Mouse (Mus musculus) skeletal muscle tissue, adult 2 months (tissue): ENCODE measurements at regions not wholly inside any gene's neighbourhood (a gene's known extent, or its start where the extent isn't known, plus 50 kb on each side); places are given as distances from the start of the nearest gene placed in this dataset.
"Not testable (repeated sequence)": the region's sequence is repeated elsewhere in the genome, so short reads cannot be mapped to it uniquely, and the experiment has no call there.

ENCODE experiments used
- DNase-seq: peaks from one replicate; pipeline ENCODE4 v3.0.0-alpha.2; 2012; ENCODE audit warnings: low read depth, low spot score

DNA sequence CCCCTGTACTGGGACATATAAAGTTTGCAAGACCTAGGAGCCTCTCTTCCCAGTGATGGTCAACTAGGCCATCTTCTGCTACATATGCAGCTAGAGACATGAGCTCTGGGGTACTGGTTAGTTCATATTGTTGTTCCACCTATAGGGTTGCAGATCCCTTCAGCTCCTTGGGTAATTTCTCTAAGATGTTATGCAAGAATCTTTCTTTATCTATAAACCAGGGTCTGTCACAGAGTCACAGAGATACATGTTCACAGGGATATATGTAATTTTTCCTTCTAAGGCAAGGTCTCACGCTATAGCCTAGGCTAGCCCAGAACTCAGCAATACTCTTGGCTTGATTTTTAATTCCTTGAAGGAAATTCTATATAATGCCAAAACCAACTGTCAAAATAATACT lies 56.9 kb downstream of the Zfp36l1 start:
- not testable (repeated sequence) for DNase-seq

DNA sequence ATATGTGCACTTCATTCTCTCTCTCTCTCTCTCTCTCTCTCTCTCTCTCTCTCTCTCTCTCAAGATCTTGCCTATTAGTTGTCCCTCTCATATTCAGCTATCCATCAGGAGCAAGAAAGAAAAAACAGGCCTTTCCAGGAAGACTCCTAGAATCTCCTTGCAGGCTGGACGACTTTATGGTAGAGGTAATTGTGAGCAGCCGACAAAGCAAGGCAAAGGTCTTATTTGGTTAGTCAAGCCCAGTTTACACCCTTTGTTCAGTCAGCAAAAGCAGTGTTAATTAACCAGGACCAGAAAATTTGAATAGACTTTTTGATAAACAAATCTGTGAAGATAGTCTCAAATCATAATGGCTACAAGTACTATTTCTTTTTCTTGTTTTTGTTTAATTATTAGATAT lies 57.4 kb downstream of the Zfp36l1 start:
- no peak for DNase-seq

DNA sequence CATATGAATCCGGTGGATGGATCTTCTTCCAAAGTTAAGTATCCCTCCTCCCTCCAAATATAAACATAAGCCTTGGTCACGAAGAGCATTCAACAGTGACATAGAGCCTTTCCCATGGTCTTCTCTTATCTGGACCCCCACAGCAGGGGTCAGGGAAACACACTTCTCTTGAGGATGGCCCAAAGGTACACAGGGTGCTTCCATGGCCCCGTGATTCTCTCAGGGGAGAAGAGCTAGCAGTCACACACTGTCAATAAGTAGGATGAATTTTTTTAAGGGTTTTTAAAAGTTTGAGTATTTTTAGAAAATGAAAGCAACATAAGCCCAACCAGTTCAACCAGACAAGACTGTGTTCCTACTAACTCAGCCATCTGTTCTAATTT lies 58.2 kb downstream of the Zfp36l1 start:
- no peak for DNase-seq

DNA sequence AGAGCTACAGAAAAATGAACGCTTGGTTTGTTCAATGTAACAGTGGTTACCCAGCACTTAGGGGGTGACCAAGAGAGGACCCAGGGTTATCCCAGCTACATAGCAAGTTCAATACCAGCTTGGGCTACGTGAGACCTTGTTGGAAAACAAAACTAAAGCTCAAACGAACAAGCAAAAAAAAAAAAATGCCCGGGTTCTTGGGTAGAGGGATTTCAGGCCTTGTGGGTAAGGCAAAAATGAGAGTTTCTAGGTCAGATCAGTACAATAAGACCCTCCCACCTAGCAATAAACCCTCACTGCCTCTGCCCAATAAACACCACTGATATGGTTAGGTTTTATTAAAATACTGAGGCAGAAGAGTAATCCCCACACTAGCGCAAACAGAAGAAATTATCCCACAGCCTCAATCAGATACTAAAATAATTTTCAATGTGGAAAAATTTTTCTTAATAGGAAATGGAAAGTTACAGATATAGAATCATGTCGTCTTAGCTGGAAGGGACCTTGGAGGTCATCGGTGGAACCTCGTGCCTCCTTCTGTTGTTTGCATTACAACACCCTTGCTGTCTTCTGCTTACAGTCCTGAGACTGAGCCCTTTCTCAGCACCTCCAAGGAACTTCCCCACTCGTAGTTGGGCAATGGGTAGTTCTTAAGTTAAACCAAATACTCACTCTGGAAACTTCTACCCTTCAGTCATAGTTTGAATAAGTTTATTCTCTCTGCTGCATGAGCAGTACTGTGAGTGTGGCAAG lies 58.7 kb downstream of the Zfp36l1 start:
- DNase-seq = no peak

DNA sequence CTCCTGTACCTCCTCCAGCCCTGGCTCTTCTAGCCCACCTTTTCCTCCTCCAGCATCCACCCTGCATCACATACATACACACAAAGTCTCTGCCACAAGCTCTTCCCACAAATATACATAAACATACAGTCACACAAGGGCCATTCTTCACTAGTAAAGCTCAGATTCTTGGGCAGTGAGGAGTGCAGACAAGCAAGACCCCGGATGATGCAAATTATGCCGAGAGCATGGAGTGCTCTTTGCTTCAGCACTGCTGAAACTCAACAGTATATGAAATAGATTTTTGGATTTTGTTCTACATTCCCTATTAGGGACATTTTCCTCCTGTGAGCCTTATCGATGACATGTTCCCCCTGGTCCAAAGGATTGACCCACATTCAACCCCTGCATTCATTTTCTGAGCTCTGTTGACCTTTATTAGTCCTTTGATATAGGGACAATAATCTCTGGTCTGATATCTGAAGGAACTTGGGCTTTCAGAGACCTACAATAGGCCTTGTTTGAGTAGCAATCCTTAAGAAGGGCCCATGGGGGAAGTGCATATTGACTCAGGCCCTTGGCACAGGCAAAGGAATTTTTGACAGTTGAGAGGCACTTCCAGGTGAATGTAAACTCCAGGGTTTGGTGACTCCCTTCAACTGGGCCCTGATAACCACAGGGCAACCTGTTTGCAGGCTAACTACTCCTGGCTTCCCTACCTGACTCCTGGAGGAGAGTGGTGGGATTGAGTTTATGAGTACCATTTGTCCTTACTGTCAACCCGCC lies 64.4 kb downstream of the Zfp36l1 start:
- DNase-seq = no peak

DNA sequence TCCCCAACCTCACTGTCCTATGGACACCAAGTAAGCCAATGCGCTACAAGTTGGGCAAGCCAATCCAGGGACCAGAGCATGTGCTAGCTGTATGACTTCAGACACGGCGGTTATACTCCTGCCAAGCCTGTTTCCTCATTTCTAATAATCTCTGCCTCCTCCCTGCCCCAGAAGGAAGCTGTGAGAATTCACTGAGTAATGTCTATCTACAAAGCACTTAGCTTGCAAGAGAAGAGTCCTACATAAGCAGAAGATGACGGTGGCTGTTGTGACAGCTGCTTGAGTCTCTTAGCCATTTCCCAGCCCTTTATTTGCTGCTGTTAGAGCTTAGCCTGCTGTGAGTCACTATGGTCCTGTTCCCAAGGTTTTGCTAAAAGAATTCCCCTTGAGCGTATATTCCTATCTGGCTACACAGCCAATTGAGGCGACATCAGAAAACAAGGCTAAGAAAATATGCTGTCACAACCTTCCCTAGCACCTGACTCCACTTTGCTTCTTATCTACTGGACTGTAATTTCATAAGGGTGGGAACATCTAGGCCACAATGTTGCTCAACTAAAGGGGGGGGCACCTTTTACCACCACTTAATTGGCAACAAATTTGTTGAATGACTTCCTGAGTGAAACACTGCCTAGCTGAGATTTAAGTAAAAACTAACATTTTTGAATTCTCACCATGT lies 66.0 kb downstream of the Zfp36l1 start:
- DNase-seq = peak; percentile 53

DNA sequence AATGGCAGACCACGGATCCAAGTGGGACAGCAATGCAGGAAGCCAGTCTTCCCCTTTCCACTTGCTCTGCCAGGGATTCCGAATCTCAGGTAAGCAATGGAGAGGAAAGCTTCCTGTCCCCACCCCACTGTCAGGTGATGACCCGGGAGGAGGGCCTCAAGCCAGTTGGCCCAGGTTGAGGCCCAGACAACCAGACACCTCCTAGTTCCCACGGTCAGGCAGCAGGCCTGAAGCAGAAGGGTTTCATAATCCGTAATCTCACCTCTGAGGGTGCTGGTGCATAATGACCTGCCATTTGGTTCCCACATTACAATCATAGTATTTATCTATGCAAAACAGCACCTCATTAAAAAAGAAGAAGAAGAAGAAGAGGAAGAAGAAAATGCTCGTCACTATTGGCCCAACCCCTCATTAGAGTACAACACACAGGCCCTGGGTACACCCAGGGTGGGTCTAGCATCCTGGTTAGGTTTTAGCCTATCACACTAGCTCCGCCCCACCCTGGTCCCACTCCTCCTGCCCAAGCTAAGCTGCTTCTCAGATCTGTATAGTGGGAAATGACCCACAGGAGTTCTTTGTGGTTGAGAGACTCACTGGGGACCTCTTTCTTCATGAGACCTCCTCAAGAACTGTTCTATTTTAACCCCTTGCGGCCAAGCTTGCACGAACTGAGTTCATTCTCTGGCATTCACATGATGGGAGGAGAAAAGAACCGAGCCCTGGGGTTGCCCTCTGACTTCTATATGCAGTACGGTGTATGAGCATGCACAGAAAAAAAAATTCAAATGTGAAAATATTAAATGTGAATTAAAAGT lies 71.1 kb downstream of the Zfp36l1 start:
- DNase-seq = peak; percentile 70

DNA sequence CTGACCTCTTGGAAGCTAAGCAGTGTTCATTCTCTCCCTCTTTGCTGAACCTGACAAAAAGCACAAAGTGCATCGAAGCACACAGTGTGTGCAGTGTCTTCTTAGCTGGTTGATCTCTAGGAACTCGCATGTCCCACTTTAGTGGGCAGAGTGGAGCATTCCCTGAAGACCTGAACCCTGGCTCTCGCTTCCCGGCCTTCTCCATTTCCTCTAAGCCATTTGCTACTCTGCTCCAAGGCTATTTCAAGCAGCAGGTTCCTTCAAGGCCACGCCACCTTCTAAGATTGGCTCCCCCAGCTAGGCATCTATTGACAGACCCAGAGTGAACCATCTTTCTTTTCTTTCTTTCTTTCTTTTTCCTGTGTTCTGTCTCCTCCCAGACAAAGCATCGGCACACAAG lies 71.8 kb downstream of the Zfp36l1 start:
- DNase-seq = peak; percentile 56

DNA sequence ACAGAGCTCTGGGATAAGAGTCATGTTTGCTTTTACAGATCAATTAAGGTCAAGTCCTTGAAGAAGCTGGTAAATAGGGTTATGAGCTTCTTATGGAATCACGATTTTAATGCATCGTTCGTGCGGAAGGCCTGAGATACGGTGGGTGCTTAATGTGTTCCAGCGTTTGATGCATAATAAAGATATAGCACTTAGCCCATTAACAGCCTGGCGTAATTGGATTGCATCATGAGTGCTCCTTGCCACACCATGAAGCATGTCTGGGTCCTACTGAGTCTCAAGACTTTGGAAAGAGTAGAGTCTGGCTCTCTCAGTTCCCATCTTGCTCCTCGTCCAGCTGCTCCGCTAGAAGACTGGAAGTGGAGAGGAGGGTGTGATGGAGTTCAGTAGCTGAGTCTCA lies 72.6 kb downstream of the Zfp36l1 start:
- no peak for DNase-seq

DNA sequence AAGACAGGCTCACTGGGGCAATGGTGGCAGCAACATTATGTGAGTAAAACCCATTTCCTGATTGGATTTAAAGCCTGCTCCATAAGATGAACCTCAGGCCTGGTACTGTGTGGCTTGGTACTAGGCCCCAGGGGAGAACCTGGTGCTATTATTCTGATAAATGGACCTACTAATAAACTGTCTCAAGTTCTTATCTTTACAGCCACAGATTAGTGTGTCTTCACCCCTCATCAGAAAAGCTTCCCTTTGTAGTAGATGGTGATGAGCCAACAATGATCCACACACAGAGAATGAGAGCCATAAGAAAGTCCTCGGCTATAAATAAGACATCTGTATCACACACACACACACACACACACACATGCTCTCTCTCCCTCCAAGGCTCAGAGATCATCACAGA lies 73.7 kb downstream of the Zfp36l1 start:
- DNase-seq = no peak

DNA sequence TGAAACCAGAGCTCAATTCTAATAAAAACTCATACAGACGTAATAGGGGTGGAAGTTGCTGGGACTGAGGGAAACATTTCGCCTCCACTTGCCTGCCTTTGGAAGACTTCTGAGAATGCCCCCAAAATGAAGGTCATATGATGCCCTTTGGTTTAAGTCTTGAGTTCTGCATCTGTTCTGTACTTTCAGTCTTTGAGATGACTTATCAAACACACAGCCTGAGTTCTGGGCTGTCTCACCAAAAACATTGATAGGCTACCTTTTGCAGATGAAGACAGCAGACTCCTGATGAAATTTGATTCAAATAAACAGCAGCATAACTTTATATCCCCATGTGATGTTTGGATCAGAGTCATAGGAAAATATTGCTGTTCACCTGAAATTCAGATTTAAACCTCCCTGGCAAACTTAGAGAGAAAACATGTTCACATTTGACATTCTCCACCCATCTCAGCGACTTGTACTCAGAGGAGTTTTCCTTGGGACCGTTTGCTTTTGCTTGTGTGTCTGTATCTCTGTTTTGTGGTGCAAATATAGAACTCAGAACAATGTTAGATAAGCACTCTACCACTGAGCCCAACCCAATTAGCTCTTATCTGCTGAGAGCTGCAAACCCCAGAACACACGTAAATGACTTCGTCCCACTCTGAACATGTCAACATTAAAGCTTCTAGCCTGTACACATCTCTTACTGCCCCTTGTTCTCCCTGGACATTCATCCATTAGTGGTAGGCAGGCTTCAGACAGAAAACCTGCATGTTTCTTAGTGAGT lies 77.1 kb downstream of the Zfp36l1 start:
- no peak for DNase-seq

DNA sequence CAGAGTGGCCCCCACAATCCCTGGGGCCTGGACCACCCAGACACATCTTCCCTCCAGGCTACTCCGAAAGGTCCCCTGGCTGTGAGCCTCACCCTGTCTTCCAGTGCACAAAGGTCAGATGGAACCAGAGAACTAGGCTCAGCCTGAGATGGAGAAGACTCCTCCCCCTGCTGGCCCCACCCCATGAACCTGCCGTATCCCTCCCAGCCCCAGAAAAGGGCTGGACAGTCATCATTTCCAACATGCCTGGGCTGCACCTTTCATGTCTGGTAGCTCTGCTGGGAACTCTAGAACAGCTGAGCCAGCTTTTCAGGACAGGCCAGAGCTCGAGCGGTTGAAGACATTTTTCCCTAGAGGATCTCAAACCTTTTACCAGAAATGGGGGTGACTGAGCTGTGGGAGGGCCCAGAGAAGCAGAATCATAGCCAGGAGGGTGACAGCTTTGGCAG lies 77.8 kb downstream of the Zfp36l1 start:
- no peak for DNase-seq

DNA sequence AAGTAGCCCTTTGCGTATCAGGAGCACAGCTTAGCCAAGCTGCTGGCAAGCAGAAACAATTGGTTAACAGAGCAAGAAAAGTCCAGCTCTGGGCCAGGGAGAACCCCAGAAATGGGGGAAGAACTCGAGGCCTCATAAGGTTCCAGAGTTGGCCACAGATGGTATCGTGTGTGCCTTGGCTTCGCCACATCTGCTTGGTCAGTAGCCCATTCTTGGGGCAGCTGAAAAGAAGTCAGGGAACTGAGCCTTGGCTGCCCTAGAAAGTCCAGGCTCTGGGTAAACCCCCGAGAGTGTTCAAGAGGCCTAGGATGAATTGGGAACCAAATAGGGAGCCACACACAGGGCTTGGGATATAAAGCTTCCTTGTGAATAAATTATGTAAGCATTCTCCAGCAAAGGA lies 78.7 kb downstream of the Zfp36l1 start:
- DNase-seq = no peak

DNA sequence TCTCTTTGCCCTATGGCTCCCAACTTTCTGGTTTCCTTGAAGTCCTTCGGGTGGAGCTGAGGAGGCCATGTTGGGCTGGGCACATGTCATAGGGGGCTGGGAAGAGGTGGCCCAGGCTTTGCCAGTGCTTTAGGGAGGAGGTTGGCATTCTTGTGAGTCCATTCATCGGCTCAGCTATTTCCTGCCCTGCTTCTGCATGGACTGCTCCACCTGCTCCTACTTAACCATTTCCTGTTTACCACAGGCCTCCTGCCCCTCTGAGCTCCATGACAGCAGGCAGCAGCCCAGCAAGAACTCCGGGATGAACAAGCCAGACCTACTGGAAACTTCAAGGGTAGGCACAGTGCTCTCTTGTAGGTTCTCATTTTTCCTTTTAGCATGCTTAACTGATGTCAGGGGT lies 80.3 kb downstream of the Zfp36l1 start:
- no peak for DNase-seq

DNA sequence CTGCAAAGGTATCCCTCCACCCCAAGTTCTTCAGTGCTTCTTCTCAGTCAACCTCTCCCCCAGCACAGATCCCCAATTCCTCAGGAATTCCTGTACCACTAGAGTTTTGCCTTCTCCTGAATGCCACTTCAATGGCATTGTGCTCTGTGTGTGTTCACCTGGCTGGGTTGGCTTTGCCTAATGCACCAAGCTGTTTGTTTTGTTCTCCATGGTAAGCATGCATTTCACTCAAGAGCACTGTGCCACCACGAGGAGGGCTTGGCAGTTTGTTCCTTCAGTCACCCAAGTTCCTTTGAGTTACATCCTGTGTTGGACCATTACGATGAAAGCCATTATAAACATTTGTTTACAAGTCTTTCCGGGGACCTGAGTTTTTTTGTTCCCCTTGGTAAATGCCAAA lies 84.5 kb downstream of the Zfp36l1 start:
- DNase-seq = no peak

DNA sequence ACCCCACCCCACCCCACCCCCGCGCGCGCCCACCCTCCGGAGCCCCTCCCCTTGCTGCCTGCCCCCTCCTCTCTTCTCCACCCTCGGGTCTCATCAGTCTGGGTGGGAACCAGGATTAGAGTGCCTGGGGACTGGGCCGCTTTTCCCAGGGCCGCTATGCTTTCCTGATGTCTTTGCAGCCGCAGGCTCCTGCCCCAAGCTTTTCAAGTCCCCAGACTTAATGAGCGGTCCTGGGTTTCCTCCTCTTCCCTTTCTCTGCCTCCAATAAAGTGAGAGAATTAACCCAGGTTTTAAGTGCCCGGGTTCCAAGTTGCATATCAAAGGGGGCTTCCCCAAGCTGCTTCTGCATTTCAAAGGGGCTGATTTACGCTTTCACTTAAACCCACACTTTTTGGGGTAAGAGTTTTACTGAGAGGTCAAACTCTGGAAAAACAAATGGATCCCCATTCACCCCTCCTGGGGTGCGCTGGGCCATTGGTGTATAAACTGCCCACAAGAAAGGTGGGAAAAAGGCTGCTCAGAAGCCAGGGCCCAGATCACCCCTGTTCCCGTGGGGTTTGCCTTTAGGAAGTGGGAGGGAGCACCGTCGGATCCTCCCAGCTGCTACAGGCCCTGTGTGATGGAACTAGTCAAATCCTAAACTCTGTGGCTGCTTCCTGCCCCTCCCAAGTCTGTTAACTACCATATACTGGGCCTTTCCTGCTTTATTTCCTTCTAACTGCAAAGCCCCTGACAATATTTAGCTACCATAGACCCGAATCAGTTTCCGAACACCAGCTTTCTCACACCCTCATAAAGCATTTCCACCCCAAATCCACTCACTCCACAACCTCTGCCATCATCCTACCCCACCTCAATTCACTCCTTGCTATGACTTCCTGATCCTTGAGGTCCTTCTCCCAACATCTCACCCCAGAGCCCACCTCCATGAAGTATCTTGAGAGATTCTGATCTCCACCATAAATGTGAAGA lies 89.4 kb downstream of the Zfp36l1 start:
- DNase-seq = no peak

DNA sequence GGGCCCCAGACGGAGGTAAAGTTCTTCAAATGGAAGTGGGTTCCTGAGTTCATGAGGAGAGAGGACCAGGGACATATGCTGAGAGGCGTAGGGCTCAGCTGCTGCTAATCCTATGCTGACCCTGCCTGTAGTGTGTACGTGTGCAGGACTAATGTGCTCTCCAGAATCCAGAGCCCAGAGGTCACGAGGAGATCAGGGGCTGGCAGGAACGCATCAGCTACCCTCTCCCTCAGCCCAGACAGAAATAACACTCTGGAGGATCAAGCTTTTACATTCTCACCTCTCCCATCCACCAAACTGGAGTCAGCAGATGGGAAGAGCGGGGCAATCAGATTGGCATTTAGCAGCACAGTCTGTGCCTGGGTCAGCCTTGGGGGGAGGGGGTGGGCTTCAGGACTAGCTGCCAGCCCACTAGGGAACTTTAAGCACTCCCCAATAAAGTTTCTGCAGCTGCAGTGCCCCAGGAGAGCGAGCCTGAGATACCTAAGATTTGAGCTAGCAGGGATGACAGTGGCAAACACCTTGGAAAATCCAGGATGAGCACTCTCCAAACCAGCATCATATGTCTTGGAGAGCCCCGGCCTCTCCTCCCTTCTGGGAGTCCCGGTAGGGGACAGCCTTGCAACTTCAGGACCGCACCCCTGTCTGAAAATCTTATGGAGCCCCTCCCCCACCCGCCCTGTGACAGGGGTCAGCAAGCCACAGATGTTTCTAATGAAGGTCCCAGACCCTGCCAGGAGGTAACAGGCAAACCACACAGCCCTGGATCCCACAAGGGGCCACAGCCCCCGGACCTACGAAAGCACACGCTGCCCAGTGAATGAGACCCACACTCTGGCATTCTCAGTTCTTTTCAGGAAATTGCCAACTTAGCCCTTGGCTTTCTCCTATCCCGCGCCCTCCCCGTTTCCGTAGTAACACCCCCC lies 90.4 kb downstream of the Zfp36l1 start:
- DNase-seq = no peak

DNA sequence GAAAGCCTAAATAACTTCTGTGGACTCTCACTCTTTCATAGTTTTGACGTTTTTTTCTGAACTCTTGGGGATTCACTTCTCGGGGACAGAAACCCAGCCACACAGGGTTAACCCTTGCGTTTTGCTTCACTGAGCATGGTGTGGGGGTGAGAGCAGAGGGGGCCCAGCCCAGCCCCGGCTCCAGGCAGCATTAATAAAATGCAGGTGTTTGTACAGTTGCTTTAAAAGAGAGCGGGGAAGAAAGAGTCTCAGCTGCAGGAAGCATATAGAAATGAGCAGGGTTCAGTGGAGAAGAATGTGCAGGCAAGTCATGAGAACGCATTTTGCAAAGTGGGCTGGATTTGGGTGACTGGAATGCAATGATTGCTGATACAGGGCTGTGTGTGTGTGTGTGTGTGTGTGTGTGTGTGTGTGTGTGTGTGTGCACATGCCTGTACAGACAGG lies 91.8 kb downstream of the Zfp36l1 start:
- no peak for DNase-seq

DNA sequence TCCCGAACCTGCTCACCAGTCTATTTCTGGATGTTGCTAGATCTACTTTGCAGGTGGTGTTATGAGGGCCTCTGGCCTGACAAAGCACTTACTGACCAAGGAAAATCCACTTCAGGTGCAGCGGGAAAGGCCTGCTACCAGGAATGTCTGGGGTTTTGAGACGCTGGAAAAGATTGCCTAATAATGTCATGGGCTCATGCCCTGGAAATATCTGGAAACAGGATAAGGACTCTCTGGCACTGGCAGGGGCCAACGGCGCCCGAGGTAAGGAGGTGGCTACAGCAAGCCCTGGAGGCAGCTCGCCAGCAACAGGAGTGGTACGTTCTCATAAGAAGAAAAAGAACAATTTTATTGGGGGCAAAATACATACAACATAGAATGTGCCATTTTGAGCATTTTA lies 94.7 kb downstream of the Zfp36l1 start:
- no peak for DNase-seq
